Mouse (Mus musculus) layer of hippocampus, adult 9-11 months (tissue): ENCODE data around the gene Zfp541.

Source experiments
- DNase-seq: peaks from one replicate; pipeline ENCODE4 v3.0.0; 2022

Gene Zfp541

GRCm38 (mm10) chr7:16087587-16087986 lies 26.0 kb downstream of the Zfp541 start:
- DNase-seq: no peak

GRCm38 (mm10) chr7:16094592-16094991 lies 33.0 kb downstream of the Zfp541 start:
- no peak for DNase-seq

- peak; percentile 100 for DNase-seq
Observed at GRCm38 (mm10) chr7:16098021-16099017, 36.7 kb downstream of the Zfp541 start, which contains the start of gene Napa. Gene Napa, plus strand, starts transcription at chr7:16098458.

GRCm38 (mm10) chr7:16099901-16100300 lies 38.3 kb downstream of the Zfp541 start:
- DNase-seq: no peak

GRCm38 (mm10) chr7:16101081-16101480 lies 39.5 kb downstream of the Zfp541 start:
- no peak for DNase-seq

- DNase-seq: no peak
Observed at GRCm38 (mm10) chr7:16101726-16102475, 40.3 kb downstream of the Zfp541 start.

- no peak for DNase-seq
Observed at GRCm38 (mm10) chr7:16102686-16103226, 41.1 kb downstream of the Zfp541 start.

- DNase-seq: peak; percentile 92
Observed at GRCm38 (mm10) chr7:16103760-16104159, 42.1 kb downstream of the Zfp541 start.

- DNase-seq: no peak
Observed at GRCm38 (mm10) chr7:16104611-16105388, 43.2 kb downstream of the Zfp541 start.

- DNase-seq: no peak
Observed at GRCm38 (mm10) chr7:16108886-16109542, 47.4 kb downstream of the Zfp541 start.

- DNase-seq: no peak
Observed at GRCm38 (mm10) chr7:16110158-16110557, 48.5 kb downstream of the Zfp541 start.

GRCm38 (mm10) chr7:16111284-16112090 lies 49.9 kb downstream of the Zfp541 start:
- no peak for DNase-seq

- DNase-seq: no peak
Observed at GRCm38 (mm10) chr7:16116418-16116817, 54.8 kb downstream of the Zfp541 start.

GRCm38 (mm10) chr7:16117100-16117499 lies 55.5 kb downstream of the Zfp541 start:
- DNase-seq: no peak

GRCm38 (mm10) chr7:16119569-16120261 lies 58.1 kb downstream of the Zfp541 start, which contains the start of gene Kptn:
Gene Kptn, plus strand, starts transcription at chr7:16119895.
- DNase-seq: peak; percentile 91

- DNase-seq: no peak
Observed at GRCm38 (mm10) chr7:16120262-16120600, 58.6 kb downstream of the Zfp541 start.

- DNase-seq: no peak
Observed at GRCm38 (mm10) chr7:16125829-16126228, 64.2 kb downstream of the Zfp541 start.

- no peak for DNase-seq
Observed at GRCm38 (mm10) chr7:16128344-16128743, 66.7 kb downstream of the Zfp541 start.

- no peak for DNase-seq
Observed at GRCm38 (mm10) chr7:16128899-16129298, 67.3 kb downstream of the Zfp541 start.

GRCm38 (mm10) chr7:16129421-16129845 lies 67.8 kb downstream of the Zfp541 start, which contains the start of gene Slc8a2:
Gene Slc8a2, plus strand, starts transcription at chr7:16129826.
- DNase-seq: peak; percentile 93
